Mouse (Mus musculus) cerebellum, adult 9-10 months (tissue): ENCODE results near the gene Grik3.

Experiments
- DNase-seq: peaks from one replicate; pipeline ENCODE4 v3.0.0; 2022

Gene Grik3

DNA sequence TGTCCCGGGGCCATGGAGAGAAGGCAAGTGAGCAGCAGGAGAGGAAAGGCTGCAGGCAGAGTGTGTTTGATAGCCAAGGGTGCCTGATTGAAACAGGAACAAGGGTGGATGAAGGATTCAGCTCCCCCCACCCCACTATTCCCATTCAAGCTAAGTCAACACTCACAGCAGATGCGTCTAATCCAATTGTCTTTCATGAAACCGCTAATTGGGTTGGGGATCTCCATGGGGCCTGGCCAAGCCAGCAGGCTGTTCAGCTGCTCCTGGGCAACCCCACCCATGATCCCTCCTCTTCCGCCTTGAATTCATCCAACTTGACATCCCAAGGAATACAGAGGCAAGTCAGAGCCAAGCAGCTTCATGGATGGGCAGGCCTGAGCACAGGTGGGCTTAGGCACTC lies 246.3 kb downstream of the Grik3 start:
- DNase-seq: no peak

DNA sequence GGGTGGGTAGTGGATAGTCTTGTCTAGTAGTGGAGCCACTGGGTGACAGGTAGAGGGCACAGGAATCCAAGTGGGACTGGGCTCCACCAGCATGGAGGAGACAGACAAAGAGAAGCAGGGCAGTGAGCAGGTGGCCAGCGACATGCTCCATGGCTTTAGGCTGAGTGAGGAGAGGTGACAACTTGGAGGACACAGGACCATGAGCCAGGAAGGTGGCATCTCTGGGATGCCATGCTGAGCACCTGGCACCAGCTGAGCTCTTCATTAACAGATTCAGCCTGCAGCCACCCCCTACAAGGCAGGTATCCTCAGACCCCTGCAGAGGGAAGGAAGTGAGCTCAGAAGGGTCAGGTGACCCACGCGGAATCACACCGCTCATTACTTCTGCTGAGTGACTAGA lies 248.3 kb downstream of the Grik3 start:
- DNase-seq: peak; percentile 57

DNA sequence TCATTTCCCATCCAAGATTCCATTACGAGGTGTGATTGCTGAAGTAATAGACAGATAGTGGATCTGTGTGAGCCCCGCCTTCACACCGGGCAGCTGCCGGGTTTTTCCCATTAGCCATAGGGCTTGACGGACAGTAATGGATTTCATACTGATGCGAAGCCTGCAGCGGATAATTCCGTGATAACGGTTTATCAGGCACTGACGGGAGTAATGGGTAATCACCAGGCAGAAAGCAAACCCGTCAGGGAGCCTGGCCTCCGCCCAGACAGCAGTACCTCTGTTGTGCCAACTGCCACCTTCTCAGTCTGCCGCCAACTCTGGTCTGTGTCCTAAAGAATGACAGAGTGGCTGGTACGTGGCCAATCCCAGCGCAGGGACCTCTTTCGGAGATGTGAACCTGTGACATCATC lies 251.7 kb downstream of the Grik3 start:
- DNase-seq: peak; percentile 55

DNA sequence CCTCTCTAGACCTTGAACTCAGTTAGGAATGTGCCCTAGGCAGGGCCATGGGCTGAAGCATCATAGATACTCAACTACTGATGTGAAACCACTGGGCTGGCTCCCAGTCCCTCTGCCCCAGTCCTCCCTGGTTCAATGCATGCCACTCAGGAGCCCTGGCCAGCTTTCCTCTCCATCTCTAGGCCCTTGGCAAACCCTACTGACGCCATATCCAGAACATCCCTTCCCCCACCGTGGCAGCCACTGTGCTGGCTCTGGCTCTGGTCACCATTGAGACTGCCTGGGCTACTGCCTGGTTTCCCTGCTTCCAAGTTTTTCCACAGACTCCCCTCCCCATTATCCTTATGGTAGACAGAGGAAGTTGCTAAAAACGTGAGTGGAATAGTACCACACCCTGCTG lies 255.4 kb downstream of the Grik3 start:
- DNase-seq: no peak

DNA sequence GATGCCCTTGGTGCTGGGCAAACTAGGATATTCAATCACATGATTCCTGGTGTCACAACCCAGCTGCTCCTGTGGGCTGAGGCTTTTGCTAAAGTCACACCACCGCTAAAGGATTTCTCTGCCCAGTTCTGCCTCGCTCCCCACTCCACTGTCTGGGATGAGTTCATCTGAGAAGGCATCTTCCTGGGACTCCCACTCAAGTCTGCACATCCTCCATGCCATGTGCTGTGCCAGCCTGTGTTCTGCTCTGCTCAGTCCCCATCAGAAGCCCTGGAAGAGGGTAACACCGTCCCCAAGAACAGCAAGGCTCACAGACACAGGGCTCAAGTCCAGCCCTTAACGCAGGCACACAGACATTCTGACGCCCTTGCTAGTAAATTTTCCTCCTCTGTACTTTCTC lies 265.9 kb downstream of the Grik3 start:
- DNase-seq: no peak

DNA sequence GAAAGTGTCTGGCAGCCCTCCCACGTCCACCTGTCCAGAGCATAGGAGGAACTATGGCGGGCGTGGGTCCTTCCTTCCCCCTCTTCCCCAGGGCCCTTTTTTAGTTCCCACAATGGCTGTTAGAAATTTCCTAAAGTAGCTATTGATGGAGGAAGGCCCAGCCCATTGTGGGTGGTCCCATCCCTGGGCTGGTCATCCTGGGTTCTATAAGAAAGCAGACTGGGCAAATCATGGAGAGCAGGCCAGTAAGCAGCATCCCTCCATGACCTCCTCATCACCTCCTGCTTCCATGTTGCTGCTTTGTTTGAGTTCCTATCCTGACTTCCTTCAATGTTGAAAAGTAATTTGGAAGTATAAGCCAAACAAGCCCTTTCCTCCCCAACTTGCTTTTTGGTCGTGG lies 269.8 kb downstream of the Grik3 start:
- no peak for DNase-seq

DNA sequence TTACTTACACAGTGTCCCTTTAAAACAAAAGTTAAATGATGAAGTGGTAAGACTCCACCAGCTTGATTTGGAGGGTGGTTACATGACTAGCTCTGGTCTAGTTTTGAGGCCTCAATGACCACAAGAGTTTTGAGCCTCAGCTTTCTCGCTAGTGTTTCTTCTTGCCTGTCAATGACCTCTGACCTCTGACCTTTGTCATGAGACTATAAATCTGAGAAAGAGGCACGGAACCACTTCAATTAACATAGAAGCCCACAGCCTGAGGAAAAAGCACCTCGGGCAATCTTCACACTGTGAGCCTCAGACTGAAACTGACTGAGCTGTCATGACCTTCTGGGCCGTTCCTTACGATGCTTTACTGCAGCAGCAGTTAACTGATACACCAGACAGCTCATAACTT lies 272.6 kb downstream of the Grik3 start:
- no peak for DNase-seq
